Mouse (Mus musculus): ENCODE results near the gene Fscn2.

The Fscn2 gene

GRCm38 (mm10) chr11:120359391-120359790 lies 1.9 kb upstream of the Fscn2 start:
- no peak for DNase-seq (ENCODE audit: low spot score)

- DNase-seq (ENCODE audit: low spot score) = peak; percentile 49
These were observed 1.3 kb upstream of the Fscn2 start for GRCm38 (mm10) chr11:120360062-120360461.

DNA sequence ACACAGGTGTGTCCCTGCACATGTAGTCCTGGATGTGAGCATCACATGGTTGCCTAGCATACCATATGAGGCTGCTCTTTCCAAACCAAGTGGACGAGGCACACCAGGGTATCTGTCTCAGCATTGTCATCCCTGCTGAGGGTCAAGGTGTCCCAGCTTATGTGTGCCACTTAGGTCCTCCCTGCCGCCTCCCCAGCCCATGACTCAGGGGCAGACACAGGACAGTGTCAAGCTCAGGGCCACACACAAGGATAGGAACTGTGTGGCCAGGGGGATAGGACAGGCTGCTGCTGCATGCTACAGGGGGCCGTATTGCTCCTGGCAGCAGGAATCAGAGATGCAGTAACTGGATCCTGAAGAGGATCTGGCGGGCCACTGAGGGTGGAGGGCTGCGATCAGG lies 579 bp upstream of the Fscn2 start:
- no peak for DNase-seq (ENCODE audit: low spot score)

GRCm38 (mm10) chr11:120362891-120363290 lies 1.6 kb downstream of the Fscn2 start:
- no peak for DNase-seq (ENCODE audit: low spot score)

DNA sequence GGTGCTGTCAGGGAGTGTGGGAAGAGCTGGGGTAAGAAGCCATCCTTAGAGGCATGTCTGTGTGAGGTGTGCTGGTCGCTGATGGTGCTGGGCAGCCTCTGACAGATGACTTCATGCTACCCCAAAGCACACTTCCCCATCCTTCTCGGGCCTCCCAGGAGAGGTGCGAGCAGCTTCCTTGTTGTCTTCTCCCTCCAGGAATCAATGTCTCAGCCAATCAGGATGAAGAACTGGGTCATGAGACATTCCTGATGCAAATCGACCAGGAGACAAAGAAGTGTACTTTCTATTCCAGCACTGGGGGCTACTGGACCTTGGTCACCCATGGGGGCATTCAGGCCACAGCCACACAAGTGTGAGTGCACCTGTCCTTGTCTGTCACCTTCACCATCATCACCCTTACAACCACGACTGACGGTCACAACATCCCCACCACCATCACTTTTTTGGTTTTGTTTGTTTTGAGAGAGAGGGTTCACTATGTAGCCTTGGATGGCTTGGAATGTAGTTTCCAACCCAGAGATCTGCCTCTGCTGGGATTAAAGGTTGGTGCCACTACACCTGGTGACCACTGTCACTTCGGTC lies 5.2 kb downstream of the Fscn2 start:
- DNase-seq (ENCODE audit: low spot score) = no peak

GRCm38 (mm10) chr11:120369656-120370055 lies 8.3 kb downstream of the Fscn2 start:
- peak; percentile 72 for DNase-seq (ENCODE audit: low spot score)

DNA sequence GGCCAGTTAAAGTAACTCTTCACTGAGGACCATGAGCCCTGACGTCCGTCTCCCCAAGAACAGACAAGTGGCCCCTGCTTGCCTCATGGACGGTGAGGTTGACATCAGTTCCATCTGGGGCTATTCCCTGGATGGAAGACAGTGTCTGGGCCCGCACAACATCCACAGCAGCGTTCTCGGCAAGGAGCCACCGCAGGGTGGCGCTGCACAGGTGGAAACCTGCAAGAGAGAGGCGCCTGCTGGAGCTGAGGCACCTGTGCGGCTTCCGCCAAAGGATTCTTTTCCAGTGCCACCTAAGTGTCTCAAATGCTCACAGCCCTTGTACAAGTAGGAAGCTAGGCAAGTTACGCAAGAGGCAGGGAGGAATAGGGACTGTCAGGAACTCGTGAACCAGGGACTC lies 11.7 kb downstream of the Fscn2 start:
- no peak for DNase-seq (ENCODE audit: low spot score)

DNA sequence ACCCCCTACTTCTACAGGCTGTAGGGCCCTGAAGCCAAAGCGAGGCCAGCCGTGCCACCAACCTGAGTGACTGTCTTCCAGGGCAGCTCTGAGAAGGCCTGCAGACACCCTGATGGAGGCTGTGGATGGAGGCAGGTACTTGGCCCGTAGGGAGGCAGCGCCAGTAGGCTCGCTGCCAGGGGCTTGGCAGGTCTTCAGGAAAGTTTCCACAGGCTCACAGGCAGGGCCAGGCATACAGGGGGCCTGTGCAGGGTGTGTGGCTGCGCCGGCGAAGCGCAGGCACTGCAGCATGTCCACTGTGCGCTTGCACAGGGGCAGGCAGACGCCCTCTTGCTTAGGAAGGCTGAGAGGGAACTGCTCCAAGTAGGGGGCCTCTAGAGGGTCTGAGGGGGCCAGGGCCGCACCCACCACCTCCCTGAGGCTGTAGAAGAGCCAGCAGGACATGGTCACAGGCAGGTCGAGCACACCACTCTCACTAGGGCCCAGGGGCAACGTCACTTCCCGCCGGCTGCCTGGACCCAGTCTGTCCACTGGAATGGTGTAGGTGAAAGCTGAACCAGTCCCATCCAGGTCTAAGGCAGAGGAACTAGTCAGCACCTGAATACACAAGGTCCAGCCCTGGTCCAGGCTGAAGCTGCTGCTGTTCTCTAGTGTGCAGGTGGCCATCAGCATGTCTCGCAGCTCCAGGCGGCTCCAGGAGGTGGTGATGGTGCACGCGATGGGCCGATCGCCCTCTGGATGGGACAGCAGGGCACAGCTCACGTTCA lies 12.7 kb downstream of the Fscn2 start:
- DNase-seq (ENCODE audit: low spot score) = peak; percentile 59

GRCm38 (mm10) chr11:120375324-120375723 lies 14.0 kb downstream of the Fscn2 start:
- DNase-seq (ENCODE audit: low spot score) = no peak

DNA sequence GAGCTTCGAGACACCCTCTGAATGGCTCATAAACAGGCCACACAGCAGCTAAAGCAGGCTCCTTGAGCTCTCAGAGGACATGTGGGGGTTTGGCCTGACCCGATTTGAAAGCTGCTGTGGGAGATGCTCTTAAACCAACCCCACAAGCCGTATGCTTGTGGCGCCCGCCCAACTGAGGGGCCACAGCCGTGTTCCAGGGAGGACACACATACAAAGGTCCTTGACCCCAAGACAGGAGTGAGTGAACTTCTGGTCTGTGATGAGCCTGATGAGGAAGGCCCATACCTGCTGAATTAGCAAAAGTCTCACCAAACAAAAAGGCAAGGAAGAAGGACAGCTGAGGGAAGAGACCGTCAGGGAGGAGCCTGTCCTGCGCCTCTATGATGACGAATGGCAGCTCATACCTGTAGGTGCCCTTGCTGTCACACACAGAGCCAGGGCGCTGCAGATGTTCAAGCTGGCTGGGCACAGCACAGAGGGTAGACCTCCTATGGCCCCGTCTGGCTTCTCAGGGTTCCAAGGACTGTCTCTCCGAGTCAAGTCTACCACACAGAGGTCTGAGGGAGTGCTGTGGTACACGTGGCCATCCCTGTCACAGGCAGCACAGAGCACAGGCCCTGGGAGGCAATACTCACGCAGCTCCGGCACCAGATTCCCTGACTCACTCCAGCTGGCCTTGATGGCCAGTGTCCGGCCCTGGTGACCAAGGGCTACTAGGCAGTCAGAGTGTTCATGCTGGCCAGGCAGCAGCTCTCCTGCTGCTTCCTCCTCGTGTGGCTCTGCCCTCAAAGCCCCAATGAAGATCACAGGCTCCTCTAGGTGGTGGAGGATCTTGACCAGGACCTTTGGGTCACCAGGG lies 15.2 kb downstream of the Fscn2 start:
- no peak for DNase-seq (ENCODE audit: low spot score)

- DNase-seq (ENCODE audit: low spot score) = no peak
These were observed 16.0 kb downstream of the Fscn2 start for GRCm38 (mm10) chr11:120377337-120377736.

GRCm38 (mm10) chr11:120378031-120378610 lies 16.8 kb downstream of the Fscn2 start:
- peak; percentile 73 for DNase-seq (ENCODE audit: low spot score)

DNA sequence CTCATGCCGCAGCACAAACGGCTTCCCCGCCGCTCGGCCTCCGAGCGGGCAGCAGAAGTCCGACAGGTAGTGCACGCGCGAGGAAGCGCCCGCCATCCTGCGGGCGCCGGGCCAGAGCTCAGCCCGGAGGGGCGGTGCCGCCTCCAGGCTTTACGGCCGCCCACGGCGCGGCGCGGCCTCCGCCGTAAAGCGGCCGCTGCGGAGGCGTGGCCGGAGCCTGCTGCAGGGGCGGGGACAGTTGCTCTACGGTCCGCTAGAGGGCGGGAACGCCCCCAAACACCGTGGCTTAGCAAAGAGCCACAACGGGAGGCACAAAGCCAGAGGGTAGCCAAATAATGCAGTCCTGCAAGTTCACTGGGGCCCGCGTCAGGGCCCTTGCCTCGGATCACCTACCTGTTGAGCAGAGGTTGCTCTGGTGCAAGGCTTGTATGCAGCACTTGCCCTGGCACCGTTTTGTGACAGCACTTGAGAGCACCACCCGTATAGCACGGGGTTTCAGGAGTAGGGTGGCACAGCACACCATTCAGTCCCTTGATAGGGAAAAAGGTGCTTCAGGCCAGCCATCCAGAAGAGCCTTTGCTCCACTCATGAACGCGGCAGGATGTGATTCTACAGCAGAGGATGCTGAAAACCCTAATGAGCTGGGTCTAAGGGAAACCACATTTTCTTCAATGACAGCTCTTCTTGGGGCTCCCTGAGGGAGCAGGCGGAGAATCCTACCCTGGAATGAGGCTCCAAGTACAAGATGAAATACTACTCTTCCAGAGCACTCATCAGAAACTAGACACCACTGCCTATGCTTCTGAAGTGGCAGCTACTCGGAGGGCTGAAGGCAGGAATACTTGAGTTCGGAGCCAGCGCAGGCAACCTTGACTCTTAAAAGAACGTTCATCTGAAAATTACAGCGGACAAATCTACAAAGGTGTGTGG lies 17.5 kb downstream of the Fscn2 start, which contains the start of gene Faap100:
Gene Faap100, minus strand, starts transcription at position 154 of the 930 bp plus-strand sequence.
- peak; percentile 91 for DNase-seq (ENCODE audit: low spot score)

GRCm38 (mm10) chr11:120380271-120380670 lies 18.9 kb downstream of the Fscn2 start:
- no peak for DNase-seq (ENCODE audit: low spot score)

DNA sequence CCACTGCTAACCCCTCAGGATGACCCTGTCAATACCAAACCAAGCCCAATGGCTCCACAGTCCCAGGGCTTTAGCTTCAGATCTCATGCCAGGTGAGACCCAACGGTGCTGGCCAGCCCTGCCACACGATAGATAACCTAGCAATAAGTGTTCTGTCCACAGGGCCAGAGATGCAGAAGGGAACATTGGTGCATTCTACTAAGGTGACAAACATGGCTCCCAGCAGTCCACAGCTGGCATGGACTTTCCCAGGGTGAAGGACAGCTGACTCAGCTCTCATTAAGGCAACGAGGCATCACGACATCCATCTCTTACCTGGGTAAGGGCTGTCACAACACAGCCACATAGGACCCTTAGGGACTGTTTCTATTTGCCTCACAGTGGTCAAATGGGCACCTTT lies 19.8 kb downstream of the Fscn2 start:
- no peak for DNase-seq (ENCODE audit: low spot score)

DNA sequence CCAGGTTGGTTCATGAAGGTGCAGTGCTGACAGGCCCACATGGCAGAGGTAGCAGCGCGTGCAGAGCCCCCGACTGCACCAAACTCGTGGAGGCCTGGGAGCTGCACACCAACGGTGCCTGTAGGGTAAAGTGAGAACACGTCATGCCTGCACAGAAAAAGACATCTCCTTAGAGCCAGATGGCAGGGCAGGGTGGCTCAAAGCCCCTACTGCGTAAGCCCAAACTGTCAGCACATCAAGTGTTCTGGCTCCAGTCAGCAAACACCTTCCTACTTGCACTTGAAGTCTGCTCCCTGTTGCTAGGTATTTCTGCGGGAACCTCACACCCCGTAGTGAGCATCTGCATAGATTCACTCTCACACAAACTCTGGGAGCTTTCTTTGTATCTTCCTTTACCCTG lies 21.2 kb downstream of the Fscn2 start:
- DNase-seq (ENCODE audit: low spot score) = no peak

GRCm38 (mm10) chr11:120386632-120387031 lies 25.3 kb downstream of the Fscn2 start:
- no peak for DNase-seq (ENCODE audit: low spot score)

DNA sequence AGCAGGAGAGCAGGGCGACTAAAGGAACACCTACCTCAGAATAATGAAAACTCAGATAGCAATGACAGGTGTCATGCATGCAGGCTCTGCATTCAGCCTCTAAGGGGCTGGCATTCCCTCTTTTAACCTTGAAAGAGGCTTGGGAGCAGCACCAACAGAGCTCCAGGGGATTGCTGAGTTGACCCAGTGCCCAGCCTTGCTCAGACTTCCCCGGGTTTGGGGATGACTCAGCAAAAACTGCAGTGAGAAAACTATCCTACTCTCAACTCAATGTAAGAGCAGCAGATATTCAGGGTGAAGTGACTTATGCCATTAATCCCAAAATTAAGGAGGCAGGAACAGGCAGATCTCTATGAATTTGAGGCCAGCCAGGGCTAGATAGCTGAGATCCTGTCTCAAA lies 25.8 kb downstream of the Fscn2 start:
- DNase-seq (ENCODE audit: low spot score) = no peak

- DNase-seq (ENCODE audit: low spot score) = no peak
These were observed 27.2 kb downstream of the Fscn2 start for GRCm38 (mm10) chr11:120388580-120388979.

GRCm38 (mm10) chr11:120395661-120396060 lies 34.3 kb downstream of the Fscn2 start:
- no peak for DNase-seq (ENCODE audit: low spot score)

DNA sequence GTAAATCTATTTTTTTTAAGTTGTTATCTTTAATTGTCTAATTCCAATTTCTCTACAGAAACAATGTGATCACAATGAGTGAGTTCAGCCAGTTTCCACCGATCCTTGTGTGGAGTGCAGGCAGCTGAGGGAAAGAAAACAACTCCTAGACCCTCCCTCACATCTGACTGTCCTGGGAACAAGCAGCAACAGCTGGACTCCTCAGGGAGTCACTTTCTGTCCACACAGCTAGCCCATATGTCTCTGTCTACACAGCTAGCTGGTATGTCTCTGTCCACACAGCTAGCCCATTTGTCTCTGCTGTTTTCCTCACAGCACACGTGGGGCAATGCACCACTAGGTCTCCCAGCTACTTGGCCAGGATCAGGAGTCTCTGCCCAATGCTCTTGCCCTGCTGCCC lies 36.3 kb downstream of the Fscn2 start:
- DNase-seq (ENCODE audit: low spot score) = no peak

All from urinary bladder, postnatal 14 days (tissue).